ENCODE assay signal across 9 mouse cellular contexts in genomic region chr9:61997860-61998259, GRCm38 (mm10). TPM values are rescaled to one million over a fixed set of nuclear protein-coding genes. Genes with fewer than 3 reads are reported as not detected.
DNase-seq lines count a peak whose midpoint lies in the region; ATAC-seq and TF ChIP-seq lines count a peak whose summit lies in the region.
"Had no signal": no experiment of that assay in that cellular context is flagged by ENCODE, and none has a peak within 500 bp of the region (broad histone marks: within the 10 kb centered on the region; RNA-seq: fewer than 3 reads in every experiment).

No protein-coding gene starts in this region.

- no peak overlapping the region for H3K4me2 ChIP-seq in liver, embryonic 12.5 days
- H3K4me2 ChIP-seq in embryonic facial prominence, embryonic 11.5 days (ENCODE audit: low read depth, low read length): no peak overlapping the region

- no peaks in the 10 kb centered on the region for H3K9me3 ChIP-seq in liver, embryonic 12.5 days (replicated peaks)
- no peaks in the 10 kb centered on the region for H3K9me3 ChIP-seq in embryonic facial prominence, embryonic 11.5 days (replicated peaks; ENCODE audit: control insufficient read depth, low read length)

- H3K9ac ChIP-seq in liver, adult 2 months (ENCODE audit: low read depth, low read length): no peak overlapping the region
- no peak overlapping the region for H3K9ac ChIP-seq in liver, embryonic 12.5 days
- no peak overlapping the region for H3K9ac ChIP-seq in embryonic facial prominence, embryonic 11.5 days (replicated peaks; ENCODE audit: low read length)

- WGBS in liver, adult 2 months: 9% methylated on average over 6 of the region's 6 CpGs
- WGBS in liver, embryonic 12.5 days (ENCODE audit: insufficient replicate concordance): 55% methylated on average over 6 of the region's 6 CpGs
- 64% methylated on average over 6 of the region's 6 CpGs for WGBS in embryonic facial prominence, embryonic 11.5 days

- no peaks in the 10 kb centered on the region for H3K27me3 ChIP-seq in liver, adult 2 months (ENCODE audit: control insufficient read depth, insufficient read depth, low read length)
- no peaks in the 10 kb centered on the region; the same call in 1 of the 2 replicates for H3K27me3 ChIP-seq in liver, embryonic 12.5 days (replicated peaks)
- no peaks in the 10 kb centered on the region for H3K27me3 ChIP-seq in embryonic facial prominence, embryonic 11.5 days (ENCODE audit: control insufficient read depth, insufficient read depth, low read length)

- no peaks in the 10 kb centered on the region for H3K4me1 ChIP-seq in liver, adult 2 months (ENCODE audit: control insufficient read depth, insufficient read depth, low read length)
- H3K4me1 ChIP-seq in liver, embryonic 12.5 days: peaks cover 3% of the 10 kb centered on the region; the same call in 1 of the 2 replicates
- no peaks in the 10 kb centered on the region for H3K4me1 ChIP-seq in embryonic facial prominence, embryonic 11.5 days (ENCODE audit: control insufficient read depth, insufficient read depth, low read length)

- no peak for TF ChIP-seq POLR2A in liver, adult 2 months (IDR thresholded peaks at IDR 0.05; ENCODE audit: extremely low read depth, insufficient read depth, low read length)

- no peaks in the 10 kb centered on the region for H3K79me2 ChIP-seq in liver, adult 2 months (ENCODE audit: control insufficient read depth, insufficient read depth, low read length)

- TF ChIP-seq CTCF in liver, adult 2 months (IDR thresholded peaks at IDR 0.05; ENCODE audit: low read depth, low read length): no peak

- H3K4me3 ChIP-seq in liver, adult 2 months (ENCODE audit: insufficient read depth, low read depth, low read length): no peak overlapping the region
- no peak overlapping the region for H3K4me3 ChIP-seq in liver, embryonic 12.5 days
- H3K4me3 ChIP-seq in embryonic facial prominence, embryonic 11.5 days (ENCODE audit: low read depth, low read length): no peak overlapping the region
- H3K4me3 ChIP-seq: myocyte had no signal

- H3K27ac ChIP-seq in liver, adult 2 months (replicated peaks; ENCODE audit: insufficient read depth, low read depth, low read length): no peak overlapping the region
- H3K27ac ChIP-seq in liver, embryonic 12.5 days: no peak overlapping the region
- no peak overlapping the region for H3K27ac ChIP-seq in embryonic facial prominence, embryonic 11.5 days (replicated peaks; ENCODE audit: low read depth, low read length)

- peak; percentile 49 for DNase-seq in liver, adult 2 months (ENCODE audit: extremely low read depth, low read depth, low spot score)
- peak; percentile 42 for DNase-seq in embryonic facial prominence, embryonic 11.5 days (ENCODE audit: low spot score)
- DNase-seq in kidney, postnatal 36 days: peak; percentile 93 to 94
- peak; percentile 18 for DNase-seq in testis, postnatal 14 days (ENCODE audit: low spot score)
- no peak for DNase-seq in cerebellum, adult 18-20 months

- H3K36me3 ChIP-seq in liver, adult 2 months (ENCODE audit: control insufficient read depth, insufficient read depth, low read length): no peaks in the 10 kb centered on the region
- no peaks in the 10 kb centered on the region for H3K36me3 ChIP-seq in liver, embryonic 12.5 days
- no peaks in the 10 kb centered on the region for H3K36me3 ChIP-seq in embryonic facial prominence, embryonic 11.5 days (replicated peaks; ENCODE audit: control insufficient read depth, insufficient read depth, low read depth, low read length)

- ATAC-seq in liver, embryonic 12.5 days: no peak
- ATAC-seq in embryonic facial prominence, embryonic 11.5 days (replicated peaks; ENCODE audit: insufficient number of reproducible peaks, low FRiP score, low TSS enrichment, low read depth): no peak
- ATAC-seq in inflammation-experienced regulatory T-cells, adult 6 months: no peak

RNA-seq across cellular contexts. Expression of gene Paqr5, which starts 28.8 kb away (rescaled TPM):
- total RNA-seq in liver, adult 2 months (2014; rRNA removed): 0.07 TPM in 1 of 2 replicates, not detected in the other
- 0.13 TPM in 1 of 2 replicates, not detected in the other for polyA plus RNA-seq in liver, adult 2 months (2012; rRNA removed)
- polyA plus RNA-seq in liver, embryonic 12.5 days (2016; fragmentation: Nextera tagmentation; extraction: Ambion mirVana): 0.25 and 0.29 TPM in 2 replicates
- 0.34 and 0.54 TPM in 2 replicates for polyA plus RNA-seq in embryonic facial prominence, embryonic 11.5 days (2014; fragmentation: Nextera tagmentation; extraction: Ambion mirVana)
- under 1 TPM; 0.10 to 0.23 (median 0.22) TPM for polyA plus RNA-seq in inflammation-experienced regulatory T-cells, adult 6 months (2017; shearing (Covaris generic))
- total RNA-seq: heart, postnatal 36 days had no signal

RNA-seq across cellular contexts. Expression of gene Kif23, which starts 51.3 kb away (rescaled TPM):
- 0.83 and 1.1 TPM in 2 replicates for total RNA-seq in liver, adult 2 months (2014; rRNA removed)
- 0.05 and 0.43 TPM in 2 replicates for polyA plus RNA-seq in liver, adult 2 months (2012; rRNA removed)
- polyA plus RNA-seq in liver, embryonic 12.5 days (2016; fragmentation: Nextera tagmentation; extraction: Ambion mirVana): 73.5 and 91.5 TPM in 2 replicates
- polyA plus RNA-seq in embryonic facial prominence, embryonic 11.5 days (2014; fragmentation: Nextera tagmentation; extraction: Ambion mirVana): 121 and 127 TPM in 2 replicates
- 10 to 100 TPM in 2 of 3 experiments, 1 to 10 TPM in 1; 4.9 to 91.0 (median 14.7) TPM for polyA plus RNA-seq in inflammation-experienced regulatory T-cells, adult 6 months (2017; shearing (Covaris generic))

Comparison
In these comparisons a context has a peak if more than half of its experiments do, and no peak if none do; other contexts are left out.
1. DNase-seq: peak in liver, adult 2 months (single experiment), embryonic facial prominence, embryonic 11.5 days (single experiment), kidney, postnatal 36 days (2 of 2) and testis, postnatal 14 days (single experiment); none in cerebellum, adult 18-20 months (0 of 2).